12 mouse cellular contexts compared by ENCODE assay signal in genomic region chr7:142442081-142442907, GRCm38 (mm10). TPM values are rescaled to one million over a fixed set of nuclear protein-coding genes. Genes with fewer than 3 reads are reported as not detected.
DNase-seq lines count a peak whose midpoint lies in the region; ATAC-seq and TF ChIP-seq lines count a peak whose summit lies in the region.
"Had no signal": no experiment of that assay in that cellular context is flagged by ENCODE, and none has a peak within 500 bp of the region (broad histone marks: within the 10 kb centered on the region; RNA-seq: fewer than 3 reads in every experiment).

No protein-coding gene starts in this region.

- WGBS in heart, embryonic 12.5 days, result 67% methylated on average over 9 of the region's 9 CpGs
- 79% methylated on average over 9 of the region's 9 CpGs for WGBS in embryonic facial prominence, embryonic 10.5 days
- 37% methylated on average over 9 of the region's 9 CpGs for WGBS in liver, embryonic 14.5 days (ENCODE audit: insufficient replicate concordance)
- WGBS in neural tube, embryonic 15.5 days, result 79% methylated on average over 9 of the region's 9 CpGs

- ATAC-seq in heart, embryonic 12.5 days (ENCODE audit: insufficient number of reproducible peaks, low FRiP score), result no peak
- ATAC-seq in liver, embryonic 14.5 days (ENCODE audit: insufficient read depth), result peak; percentile 31; the same call in 1 of the 2 replicates
- no peak for ATAC-seq in neural tube, embryonic 15.5 days (ENCODE audit: low FRiP score)

- H3K27me3 ChIP-seq in heart, embryonic 12.5 days (replicated peaks), result no peaks in the 10 kb centered on the region
- no peaks in the 10 kb centered on the region for H3K27me3 ChIP-seq in embryonic facial prominence, embryonic 10.5 days (replicated peaks; ENCODE audit: low read depth, poor library complexity, severe bottlenecking)
- H3K27me3 ChIP-seq in liver, embryonic 14.5 days (ENCODE audit: control insufficient read depth, insufficient read depth, low read length), result no peaks in the 10 kb centered on the region
- no peaks in the 10 kb centered on the region for H3K27me3 ChIP-seq in neural tube, embryonic 15.5 days (replicated peaks)
- H3K27me3 ChIP-seq: hindbrain, embryonic 15.5 days; midbrain, embryonic 12.5 days had no signal

- DNase-seq in heart, adult 9 months (ENCODE audit: low spot score in 2 of 2), result no peak
- peak; percentile 51 for DNase-seq in 416B (ENCODE audit: low read depth)
- no peak for DNase-seq in embryonic facial prominence, embryonic 10.5 days (ENCODE audit: low spot score)
- DNase-seq in liver, embryonic 14.5 days (ENCODE audit: low read depth in 3 of 3, low spot score in 3 of 3), result no peak
- no peak for DNase-seq in frontal cortex, postnatal 14 days (ENCODE audit: low spot score in 2 of 2)
- no peak for DNase-seq in frontal cortex, postnatal 25 days (ENCODE audit: low spot score in 2 of 2)
- DNase-seq: adrenal gland, postnatal 10 days had no signal

- no peak for TF ChIP-seq EP300 in liver, embryonic 14.5 days (IDR thresholded peaks at IDR 0.05; ENCODE audit: low read depth)

- no peak overlapping the region for H3K4me3 ChIP-seq in heart, embryonic 12.5 days
- H3K4me3 ChIP-seq in embryonic facial prominence, embryonic 10.5 days, result no peak overlapping the region
- H3K4me3 ChIP-seq in liver, embryonic 14.5 days (ENCODE audit: insufficient read depth in 1 of 2, low read depth in 2 of 2, low read length in 2 of 2), result no peak overlapping the region
- H3K4me3 ChIP-seq in neural tube, embryonic 15.5 days (replicated peaks), result no peak overlapping the region
- H3K4me3 ChIP-seq: hindbrain, embryonic 15.5 days; midbrain, embryonic 12.5 days had no signal

- H3K4me2 ChIP-seq in heart, embryonic 12.5 days, result no peak overlapping the region
- H3K4me2 ChIP-seq in liver, embryonic 14.5 days (ENCODE audit: low read depth), result no peak overlapping the region
- H3K4me2 ChIP-seq in neural tube, embryonic 15.5 days, result no peak overlapping the region
- H3K4me2 ChIP-seq: hindbrain, embryonic 15.5 days; midbrain, embryonic 12.5 days had no signal

- TF ChIP-seq CTCF in liver, embryonic 14.5 days (IDR thresholded peaks at IDR 0.05; ENCODE audit: low read depth), result no peak

- no peaks in the 10 kb centered on the region for H3K9me3 ChIP-seq in heart, embryonic 12.5 days (replicated peaks)
- no peaks in the 10 kb centered on the region for H3K9me3 ChIP-seq in embryonic facial prominence, embryonic 10.5 days
- H3K9me3 ChIP-seq in liver, embryonic 14.5 days (ENCODE audit: control insufficient read depth, low read length), result no peaks in the 10 kb centered on the region
- no peaks in the 10 kb centered on the region for H3K9me3 ChIP-seq in neural tube, embryonic 15.5 days (replicated peaks)
- H3K9me3 ChIP-seq: hindbrain, embryonic 15.5 days; midbrain, embryonic 12.5 days had no signal

- H3K27ac ChIP-seq in heart, embryonic 12.5 days (ENCODE audit: poor library complexity, severe bottlenecking), result peak overlapping the region; percentile 76; the same call in 1 of the 2 replicates
- H3K27ac ChIP-seq in embryonic facial prominence, embryonic 10.5 days (replicated peaks), result peak overlapping the region; percentile 80
- H3K27ac ChIP-seq in liver, embryonic 14.5 days, result no peak overlapping the region
- H3K27ac ChIP-seq in neural tube, embryonic 15.5 days (replicated peaks), result no peak overlapping the region
- H3K27ac ChIP-seq: hindbrain, embryonic 15.5 days; midbrain, embryonic 12.5 days had no signal

- H3K4me1 ChIP-seq in heart, embryonic 12.5 days (replicated peaks), result peaks cover 31% of the 10 kb centered on the region
- H3K4me1 ChIP-seq in embryonic facial prominence, embryonic 10.5 days, result peaks cover 34% of the 10 kb centered on the region
- H3K4me1 ChIP-seq in liver, embryonic 14.5 days (replicated peaks; ENCODE audit: control insufficient read depth in 2 of 2, insufficient read depth in 2 of 2, low read length in 1 of 2), result peaks cover 0 to 3% of the 10 kb centered on the region in 2 experiments; a peak in 1 of 4 replicates
- H3K4me1 ChIP-seq in neural tube, embryonic 15.5 days, result peaks cover 5% of the 10 kb centered on the region
- H3K4me1 ChIP-seq: hindbrain, embryonic 15.5 days; midbrain, embryonic 12.5 days had no signal

- H3K36me3 ChIP-seq in heart, embryonic 12.5 days, result no peaks in the 10 kb centered on the region
- no peaks in the 10 kb centered on the region for H3K36me3 ChIP-seq in embryonic facial prominence, embryonic 10.5 days (replicated peaks)
- H3K36me3 ChIP-seq in liver, embryonic 14.5 days (replicated peaks; ENCODE audit: control insufficient read depth, insufficient read depth, low read depth), result no peaks in the 10 kb centered on the region
- no peaks in the 10 kb centered on the region for H3K36me3 ChIP-seq in neural tube, embryonic 15.5 days
- H3K36me3 ChIP-seq: hindbrain, embryonic 15.5 days; midbrain, embryonic 12.5 days had no signal

- peak overlapping the region; percentile 55 for H3K9ac ChIP-seq in heart, embryonic 12.5 days
- no peak overlapping the region for H3K9ac ChIP-seq in liver, embryonic 14.5 days (replicated peaks)
- H3K9ac ChIP-seq in neural tube, embryonic 15.5 days (replicated peaks), result no peak overlapping the region
- H3K9ac ChIP-seq: hindbrain, embryonic 15.5 days; midbrain, embryonic 12.5 days had no signal

RNA-seq across cellular contexts. Expression of gene Tnni2, which starts 0.7 kb away (rescaled TPM):
- polyA plus RNA-seq in heart, embryonic 12.5 days (2016; fragmentation: Nextera tagmentation; extraction: Ambion mirVana), result 50.6 and 53.5 TPM in 2 replicates
- 1.7 and 2.5 TPM in 2 replicates for polyA plus RNA-seq in embryonic facial prominence, embryonic 10.5 days (2016; fragmentation: Nextera tagmentation; extraction: Ambion mirVana)
- 1.7 and 2.1 TPM in 2 replicates for polyA plus RNA-seq in liver, embryonic 14.5 days (2012; rRNA removed)
- polyA plus RNA-seq in liver, embryonic 14.5 days (2014; fragmentation: Nextera tagmentation; extraction: Ambion mirVana), result 2.1 and 2.2 TPM in 2 replicates
- 16.4 and 24.8 TPM in 2 replicates for polyA plus RNA-seq in neural tube, embryonic 15.5 days (2015; fragmentation: Nextera tagmentation; extraction: Ambion mirVana)

RNA-seq across cellular contexts. Expression of gene Syt8, which starts 7.6 kb away (rescaled TPM):
- 0.28 and 0.57 TPM in 2 replicates for polyA plus RNA-seq in heart, embryonic 12.5 days (2016; fragmentation: Nextera tagmentation; extraction: Ambion mirVana)
- not detected in 2 replicates for polyA plus RNA-seq in embryonic facial prominence, embryonic 10.5 days (2016; fragmentation: Nextera tagmentation; extraction: Ambion mirVana)
- 0.03 and 0.57 TPM in 2 replicates for polyA plus RNA-seq in liver, embryonic 14.5 days (2012; rRNA removed)
- polyA plus RNA-seq in liver, embryonic 14.5 days (2014; fragmentation: Nextera tagmentation; extraction: Ambion mirVana), result not detected in 2 replicates
- polyA plus RNA-seq in neural tube, embryonic 15.5 days (2015; fragmentation: Nextera tagmentation; extraction: Ambion mirVana), result 0.14 TPM in 1 of 2 replicates, not detected in the other
- polyA plus RNA-seq: embryonic facial prominence, embryonic 11.5 days; hindbrain, embryonic 15.5 days had no signal

RNA-seq across cellular contexts. Expression of gene Lsp1, which starts 18.3 kb away (rescaled TPM):
- 33.4 and 38.4 TPM in 2 replicates for polyA plus RNA-seq in heart, embryonic 12.5 days (2016; fragmentation: Nextera tagmentation; extraction: Ambion mirVana)
- polyA plus RNA-seq in embryonic facial prominence, embryonic 10.5 days (2016; fragmentation: Nextera tagmentation; extraction: Ambion mirVana), result 20.9 and 21.4 TPM in 2 replicates
- polyA plus RNA-seq in liver, embryonic 14.5 days (2012; rRNA removed), result 13.3 TPM in 2 replicates
- 13.2 and 15.2 TPM in 2 replicates for polyA plus RNA-seq in liver, embryonic 14.5 days (2014; fragmentation: Nextera tagmentation; extraction: Ambion mirVana)
- 6.9 and 58.6 TPM in 2 replicates for polyA plus RNA-seq in neural tube, embryonic 15.5 days (2015; fragmentation: Nextera tagmentation; extraction: Ambion mirVana)

RNA-seq across cellular contexts. Expression of gene Ctsd, which starts 54.5 kb away (rescaled TPM):
- polyA plus RNA-seq in heart, embryonic 12.5 days (2016; fragmentation: Nextera tagmentation; extraction: Ambion mirVana), result 431 and 436 TPM in 2 replicates
- polyA plus RNA-seq in embryonic facial prominence, embryonic 10.5 days (2016; fragmentation: Nextera tagmentation; extraction: Ambion mirVana), result 151 and 158 TPM in 2 replicates
- 180 and 209 TPM in 2 replicates for polyA plus RNA-seq in liver, embryonic 14.5 days (2012; rRNA removed)
- 324 and 349 TPM in 2 replicates for polyA plus RNA-seq in liver, embryonic 14.5 days (2014; fragmentation: Nextera tagmentation; extraction: Ambion mirVana)
- 304 and 310 TPM in 2 replicates for polyA plus RNA-seq in neural tube, embryonic 15.5 days (2015; fragmentation: Nextera tagmentation; extraction: Ambion mirVana)

RNA-seq across cellular contexts. Expression of gene Tnnt3, which starts 56.3 kb away (rescaled TPM):
- 6.4 and 9.3 TPM in 2 replicates for polyA plus RNA-seq in heart, embryonic 12.5 days (2016; fragmentation: Nextera tagmentation; extraction: Ambion mirVana)
- 1.4 and 1.6 TPM in 2 replicates for polyA plus RNA-seq in embryonic facial prominence, embryonic 10.5 days (2016; fragmentation: Nextera tagmentation; extraction: Ambion mirVana)
- 0.10 and 0.15 TPM in 2 replicates for polyA plus RNA-seq in liver, embryonic 14.5 days (2012; rRNA removed)
- polyA plus RNA-seq in liver, embryonic 14.5 days (2014; fragmentation: Nextera tagmentation; extraction: Ambion mirVana), result 0.17 TPM in 1 of 2 replicates, not detected in the other
- polyA plus RNA-seq in neural tube, embryonic 15.5 days (2015; fragmentation: Nextera tagmentation; extraction: Ambion mirVana), result 14.9 and 26.9 TPM in 2 replicates

Comparison
In these comparisons a context has a peak if more than half of its experiments do, and no peak if none do; other contexts are left out.
1. H3K27ac ChIP-seq: peak in heart, embryonic 12.5 days (single experiment) and embryonic facial prominence, embryonic 10.5 days (single experiment); none in liver, embryonic 14.5 days (single experiment) and neural tube, embryonic 15.5 days (single experiment).